Mouse (Mus musculus): Measurements from ENCODE around the gene Poll.
A peak's percentile ranks its signal among the peaks of the same experiment; 100 is the strongest.
"Not testable (repeated sequence)": the region's sequence is repeated elsewhere in the genome, so short reads cannot be mapped to it uniquely, and the experiment has no call there.

Poll gene

GRCm38 (mm10) chr19:45575632-45576001 is 15.3 kb upstream of the Poll start:
- peak in 1 of 2 experiments; percentile 35 for DNase-seq

GRCm38 (mm10) chr19:45574941-45575631 is 14.8 kb upstream of the Poll start:
- DNase-seq: peak; percentile 49 to 53

- DNase-seq: no peak
Observed at GRCm38 (mm10) chr19:45574339-45574898, 14.1 kb upstream of the Poll start.

- DNase-seq: peak; percentile 82 to 83
Observed at GRCm38 (mm10) chr19:45573861-45574267, 13.5 kb upstream of the Poll start.

GRCm38 (mm10) chr19:45573033-45573432 is 12.7 kb upstream of the Poll start:
- DNase-seq: no peak

GRCm38 (mm10) chr19:45567367-45567766 is 7.0 kb upstream of the Poll start:
- no peak for DNase-seq

- no peak for DNase-seq
Observed at GRCm38 (mm10) chr19:45565925-45566715, 5.8 kb upstream of the Poll start.

GRCm38 (mm10) chr19:45554136-45554535 is 6.2 kb downstream of the Poll start:
- DNase-seq: no peak

- DNase-seq: no peak
Observed at GRCm38 (mm10) chr19:45552187-45552586, 8.1 kb downstream of the Poll start.

GRCm38 (mm10) chr19:45549948-45550347 is 10.4 kb downstream of the Poll start:
- no peak for DNase-seq

GRCm38 (mm10) chr19:45549128-45549915 is 11.0 kb downstream of the Poll start:
- no peak for DNase-seq

GRCm38 (mm10) chr19:45548196-45548595 is 12.1 kb downstream of the Poll start:
- DNase-seq: not testable (repeated sequence)

GRCm38 (mm10) chr19:45544925-45545321 is 15.4 kb downstream of the Poll start:
- peak; percentile 80 to 84 for DNase-seq

- DNase-seq: peak; percentile 46 to 48
Observed at GRCm38 (mm10) chr19:45544152-45544924, 16.0 kb downstream of the Poll start.

GRCm38 (mm10) chr19:45542061-45542460 is 18.3 kb downstream of the Poll start:
- no peak for DNase-seq

- DNase-seq: peak; percentile 54 to 56
Observed at GRCm38 (mm10) chr19:45541409-45542041, 18.8 kb downstream of the Poll start.

- no peak for DNase-seq
Observed at GRCm38 (mm10) chr19:45540657-45541408, 19.5 kb downstream of the Poll start.

- peak; percentile 63 to 69 for DNase-seq
Observed at GRCm38 (mm10) chr19:45537505-45537904, 22.8 kb downstream of the Poll start.

- no peak for DNase-seq
Observed at GRCm38 (mm10) chr19:45535929-45536328, 24.4 kb downstream of the Poll start.

- no peak for DNase-seq
Observed at GRCm38 (mm10) chr19:45535214-45535735, 25.1 kb downstream of the Poll start.

- DNase-seq: no peak
Observed at GRCm38 (mm10) chr19:45533617-45534016, 26.7 kb downstream of the Poll start.

Data from B cell, adult 2 months (primary cell).